Mouse (Mus musculus): ENCODE results near the gene Zfp319.

DNA sequence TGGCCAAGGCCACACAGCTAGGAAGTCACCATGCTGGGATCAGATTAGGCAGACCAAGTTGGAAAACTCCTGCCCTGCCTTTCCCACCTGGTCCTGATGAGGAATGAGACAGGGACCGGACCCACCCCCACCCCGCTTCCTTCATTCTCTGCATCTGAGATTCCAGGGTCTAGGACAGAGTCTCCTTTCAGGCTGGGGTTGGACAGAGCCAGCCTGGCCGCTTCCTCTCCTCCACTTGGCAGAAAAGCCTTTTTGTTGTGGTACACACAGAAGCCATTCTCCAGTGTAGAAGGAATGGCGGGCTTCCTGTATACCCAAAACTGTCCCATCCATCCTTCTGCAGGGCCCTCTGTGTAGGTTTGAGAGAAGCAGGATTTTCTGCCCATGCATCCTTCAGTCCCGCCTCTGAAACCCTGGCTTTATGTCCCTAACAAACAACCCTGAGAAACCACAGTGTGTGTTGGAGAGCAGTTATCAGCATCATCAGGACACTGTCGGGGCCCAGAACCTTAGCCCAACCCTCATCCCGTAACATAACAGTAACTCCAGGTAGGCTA is 43.7 kb upstream of the Zfp319 start:
- TF ChIP-seq MAFK (IDR thresholded peaks at IDR 0.05; ENCODE audit: insufficient replicate concordance, low read length) (no peak), POLR2A (IDR thresholded peaks at IDR 0.05; ENCODE audit: low read depth, low read length) (no peak), MYC (IDR thresholded peaks at IDR 0.05; ENCODE audit: low read depth, low read length) (no peak), ZNF384 (IDR thresholded peaks at IDR 0.05; ENCODE audit: low read depth, low read length) (no peak), EP300 (IDR thresholded peaks at IDR 0.05; ENCODE audit: low read length) (no peak), NRF1 (IDR thresholded peaks at IDR 0.05; ENCODE audit: low read depth, low read length) (no peak), USF2 (conservative IDR thresholded peaks at IDR 0.05; ENCODE audit: low read depth, low read length) (no peak), CTCF (conservative IDR thresholded peaks at IDR 0.05 in 1 of 2, IDR thresholded peaks at IDR 0.05 in 1 of 2; ENCODE audit: low read depth in 2 of 2, low read length in 2 of 2) (no peak), HCFC1 (IDR thresholded peaks at IDR 0.05; ENCODE audit: low read depth, low read length) (no peak), NELFE (IDR thresholded peaks at IDR 0.05; ENCODE audit: low read depth, low read length) (no peak), KAT2A (IDR thresholded peaks at IDR 0.05; ENCODE audit: insufficient replicate concordance, low read length) (no peak), MEF2A (IDR thresholded peaks at IDR 0.05; ENCODE audit: borderline replicate concordance, low read depth, low read length) (no peak), BHLHE40 (IDR thresholded peaks at IDR 0.05; ENCODE audit: low read depth, low read length) (no peak), MAZ (IDR thresholded peaks at IDR 0.05; ENCODE audit: low read depth, low read length) (no peak)
